Mouse (Mus musculus): ENCODE data around the gene Dazap1.

DNA sequence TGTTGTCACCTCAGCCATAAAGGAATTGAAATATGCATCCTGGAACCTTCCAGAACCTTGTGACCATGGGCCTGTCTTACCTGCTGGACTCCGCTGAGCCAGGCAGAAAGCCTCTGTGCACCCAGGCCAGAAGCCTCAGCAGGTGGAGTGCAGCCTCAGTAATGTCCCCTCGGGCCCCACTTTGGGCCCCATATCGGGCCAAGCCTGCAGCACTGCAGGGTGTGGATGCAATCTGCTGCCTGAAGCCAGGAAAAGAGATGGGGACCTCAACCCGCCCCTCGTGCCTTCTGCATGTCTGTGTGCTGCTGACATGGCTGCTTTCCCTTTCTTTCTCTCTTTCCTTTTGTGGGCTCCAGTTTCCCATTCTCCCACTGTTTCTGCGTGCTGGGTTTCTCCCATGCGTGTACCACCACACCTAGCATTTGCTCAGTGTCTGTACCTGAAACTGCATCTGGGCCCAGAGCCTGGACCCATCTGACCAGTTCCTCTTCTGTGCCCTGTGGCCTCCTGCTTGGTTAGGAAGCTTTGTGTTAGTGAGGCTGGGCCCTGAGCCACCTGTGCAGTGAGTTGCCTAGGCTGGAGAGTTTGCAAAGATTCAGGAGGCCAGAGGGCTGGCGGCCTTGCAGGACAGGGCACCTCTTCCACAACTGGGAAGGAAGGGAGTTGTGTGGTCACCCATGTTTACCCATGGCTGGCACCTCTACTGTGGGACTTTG is 10.7 kb downstream of the Dazap1 start:
- TF ChIP-seq CTCF (conservative IDR thresholded peaks at IDR 0.05; ENCODE audit: insufficient read depth, insufficient read length, low read depth, low read length), result no peak
- TF ChIP-seq POLR2A (IDR thresholded peaks at IDR 0.05; ENCODE audit: low read depth, low read length), result no peak

Measured in kidney, adult 2 months (tissue).